In genomic region chr6:83327591-83328190, GRCm38 (mm10) we compare ENCODE assay signal across 8 mouse cellular contexts. TPM values are rescaled to one million over a fixed set of nuclear protein-coding genes. Genes with fewer than 3 reads are reported as not detected.
DNase-seq lines count a peak whose midpoint lies in the region; ATAC-seq lines count a peak whose summit lies in the region.
"Had no signal": no experiment of that assay in that cellular context is flagged by ENCODE, and none has a peak within 500 bp of the region (broad histone marks: within the 10 kb centered on the region; RNA-seq: fewer than 3 reads in every experiment).

No protein-coding gene starts in this region.

- H3K9me3 ChIP-seq in kidney, embryonic 15.5 days (replicated peaks) = no peaks in the 10 kb centered on the region
- no peaks in the 10 kb centered on the region for H3K9me3 ChIP-seq in liver, embryonic 12.5 days (replicated peaks)
- H3K9me3 ChIP-seq in kidney, embryonic 14.5 days (ENCODE audit: control insufficient read depth, low read length) = no peaks in the 10 kb centered on the region

- WGBS in kidney, embryonic 15.5 days = 89% methylated on average over 3 of the region's 3 CpGs
- 87% methylated on average over 3 of the region's 3 CpGs for WGBS in liver, embryonic 12.5 days (ENCODE audit: insufficient replicate concordance)
- WGBS in kidney, embryonic 14.5 days = 87% methylated on average over 3 of the region's 3 CpGs

- H3K27me3 ChIP-seq in kidney, embryonic 15.5 days = no peaks in the 10 kb centered on the region
- no peaks in the 10 kb centered on the region for H3K27me3 ChIP-seq in liver, embryonic 12.5 days (replicated peaks)
- no peaks in the 10 kb centered on the region for H3K27me3 ChIP-seq in kidney, embryonic 14.5 days (ENCODE audit: control insufficient read depth, insufficient read depth, low read length)

- peaks cover 41% of the 10 kb centered on the region for H3K36me3 ChIP-seq in kidney, embryonic 15.5 days
- H3K36me3 ChIP-seq in liver, embryonic 12.5 days = peaks cover 53% of the 10 kb centered on the region
- H3K36me3 ChIP-seq in kidney, embryonic 14.5 days (ENCODE audit: control insufficient read depth, insufficient read depth, low read length) = peaks cover 34% of the 10 kb centered on the region

- H3K4me3 ChIP-seq in kidney, embryonic 15.5 days (replicated peaks) = no peak overlapping the region
- peak overlapping the region; percentile 91 for H3K4me3 ChIP-seq in liver, embryonic 12.5 days
- H3K4me3 ChIP-seq in kidney, embryonic 14.5 days (ENCODE audit: low read length) = no peak overlapping the region

- no peak for ATAC-seq in kidney, embryonic 15.5 days (replicated peaks; ENCODE audit: low FRiP score)
- no peak for ATAC-seq in liver, embryonic 12.5 days
- ATAC-seq in kidney, embryonic 14.5 days (ENCODE audit: low FRiP score, low TSS enrichment) = no peak

- DNase-seq in kidney, adult 9 months = no peak
- peak; percentile 50 to 56 for DNase-seq in B cell, adult 2 months
- peak; percentile 72 for DNase-seq in ES-CJ7 (ENCODE audit: low read depth, low spot score)
- no peak for DNase-seq in layer of hippocampus, postnatal 25 days (ENCODE audit: extremely low spot score in 1 of 2, low spot score in 1 of 2)
- DNase-seq: gastrocnemius, postnatal 36 days had no signal

- peak overlapping the region; percentile 68 for H3K4me2 ChIP-seq in kidney, embryonic 15.5 days
- H3K4me2 ChIP-seq in liver, embryonic 12.5 days = peak overlapping the region; percentile 78
- H3K4me2 ChIP-seq in kidney, embryonic 14.5 days (replicated peaks; ENCODE audit: low read depth, low read length) = no peak overlapping the region

- H3K9ac ChIP-seq in kidney, embryonic 15.5 days = no peak overlapping the region
- peak overlapping the region; percentile 88; the same call in 1 of the 2 replicates for H3K9ac ChIP-seq in liver, embryonic 12.5 days
- H3K9ac ChIP-seq in kidney, embryonic 14.5 days (ENCODE audit: low read depth, low read length) = no peak overlapping the region

- peaks cover 12% of the 10 kb centered on the region for H3K4me1 ChIP-seq in kidney, embryonic 15.5 days
- H3K4me1 ChIP-seq in liver, embryonic 12.5 days = peaks cover 44% of the 10 kb centered on the region
- H3K4me1 ChIP-seq in kidney, embryonic 14.5 days (ENCODE audit: control insufficient read depth, insufficient read depth, low read length) = peaks cover 7% of the 10 kb centered on the region

- H3K27ac ChIP-seq in kidney, embryonic 15.5 days = no peak overlapping the region
- H3K27ac ChIP-seq in liver, embryonic 12.5 days = no peak overlapping the region
- H3K27ac ChIP-seq in kidney, embryonic 14.5 days (ENCODE audit: low read depth, low read length) = no peak overlapping the region

RNA-seq across cellular contexts. Expression of gene Mob1a, which starts 1.9 kb away (rescaled TPM):
- 69.6 and 70.6 TPM in 2 replicates for polyA plus RNA-seq in kidney, embryonic 15.5 days (2015; fragmentation: Nextera tagmentation; extraction: Ambion mirVana)
- polyA plus RNA-seq in liver, embryonic 12.5 days (2016; fragmentation: Nextera tagmentation; extraction: Ambion mirVana) = 58.6 and 59.9 TPM in 2 replicates
- polyA plus RNA-seq in kidney, embryonic 14.5 days (2014; fragmentation: Nextera tagmentation; extraction: Ambion mirVana) = 38.9 and 92.4 TPM in 2 replicates
- 10 to 100 TPM; 19.3 to 19.5 TPM for total RNA-seq in layer of hippocampus, postnatal 25 days (2021)

RNA-seq across cellular contexts. Expression of gene Mthfd2, which starts 2.0 kb away (rescaled TPM):
- 39.7 and 44.9 TPM in 2 replicates for polyA plus RNA-seq in kidney, embryonic 15.5 days (2015; fragmentation: Nextera tagmentation; extraction: Ambion mirVana)
- polyA plus RNA-seq in liver, embryonic 12.5 days (2016; fragmentation: Nextera tagmentation; extraction: Ambion mirVana) = 112 and 114 TPM in 2 replicates
- polyA plus RNA-seq in kidney, embryonic 14.5 days (2014; fragmentation: Nextera tagmentation; extraction: Ambion mirVana) = 46.7 and 50.8 TPM in 2 replicates
- 1 to 10 TPM; 5.3 to 7.2 TPM for total RNA-seq in layer of hippocampus, postnatal 25 days (2021)

RNA-seq across cellular contexts. Expression of gene Bola3, which starts 21.3 kb away (rescaled TPM):
- polyA plus RNA-seq in kidney, embryonic 15.5 days (2015; fragmentation: Nextera tagmentation; extraction: Ambion mirVana) = 145 and 149 TPM in 2 replicates
- polyA plus RNA-seq in liver, embryonic 12.5 days (2016; fragmentation: Nextera tagmentation; extraction: Ambion mirVana) = 314 and 322 TPM in 2 replicates
- 142 and 182 TPM in 2 replicates for polyA plus RNA-seq in kidney, embryonic 14.5 days (2014; fragmentation: Nextera tagmentation; extraction: Ambion mirVana)
- total RNA-seq in layer of hippocampus, postnatal 25 days (2021) = 10 to 100 TPM; 49.2 to 51.6 TPM

Comparison
In these comparisons a context has a peak if more than half of its experiments do, and no peak if none do; other contexts are left out.
1. DNase-seq: peak in B cell, adult 2 months (2 of 2) and ES-CJ7 (single experiment); none in kidney, adult 9 months (single experiment) and layer of hippocampus, postnatal 25 days (0 of 2).